Mouse (Mus musculus) cerebellum, postnatal 4 days (tissue): ENCODE data around the gene Helz2.
A peak's percentile ranks its signal among the peaks of the same experiment; 100 is the strongest.

Experiments
- DNase-seq, 2 experiments: peaks; one replicate each; pipeline ENCODE4 v3.0.0; 2022; ENCODE audit warnings: low spot score in 2 of 2, mixed read lengths in 1 of 2

Helz2 gene

GRCm38 (mm10) chr2:181238091-181238610, 3.7 kb downstream of the Helz2 start:
- peak in 1 of 2 experiments; percentile 55 for DNase-seq

GRCm38 (mm10) chr2:181237251-181238014, 4.4 kb downstream of the Helz2 start:
- no peak for DNase-seq

- no peak for DNase-seq
Measured at GRCm38 (mm10) chr2:181235681-181236566, 5.9 kb downstream of the Helz2 start.

GRCm38 (mm10) chr2:181234680-181235079, 7.1 kb downstream of the Helz2 start:
- no peak for DNase-seq

- no peak for DNase-seq
Measured at GRCm38 (mm10) chr2:181233443-181233842, 8.4 kb downstream of the Helz2 start.

- no peak for DNase-seq
Measured at GRCm38 (mm10) chr2:181231171-181231570, 10.7 kb downstream of the Helz2 start.

GRCm38 (mm10) chr2:181228335-181228734, 13.5 kb downstream of the Helz2 start:
- no peak for DNase-seq

- no peak for DNase-seq
Measured at GRCm38 (mm10) chr2:181227122-181227521, 14.7 kb downstream of the Helz2 start.

- no peak for DNase-seq
Measured at GRCm38 (mm10) chr2:181224994-181225393, 16.8 kb downstream of the Helz2 start.

- DNase-seq, result no peak
Measured at GRCm38 (mm10) chr2:181220361-181220760, 21.5 kb downstream of the Helz2 start.

GRCm38 (mm10) chr2:181219538-181220216, 22.1 kb downstream of the Helz2 start, which contains the start of gene Fndc11:
Fndc11 (plus strand) TSS chr2:181220013.
- peak in 1 of 2 experiments; percentile 48 for DNase-seq

- no peak for DNase-seq
Measured at GRCm38 (mm10) chr2:181218881-181219485, 22.8 kb downstream of the Helz2 start.

GRCm38 (mm10) chr2:181216037-181216436, 25.8 kb downstream of the Helz2 start:
- DNase-seq, result no peak

- DNase-seq, result no peak
Measured at GRCm38 (mm10) chr2:181213021-181213445, 28.8 kb downstream of the Helz2 start, which contains the start of gene Srms. Srms (minus strand) TSS chr2:181213185.

GRCm38 (mm10) chr2:181212389-181213020, 29.3 kb downstream of the Helz2 start:
- DNase-seq, result no peak

- DNase-seq, result no peak
Measured at GRCm38 (mm10) chr2:181206118-181206517, 35.7 kb downstream of the Helz2 start.

- no peak for DNase-seq
Measured at GRCm38 (mm10) chr2:181205678-181206077, 36.1 kb downstream of the Helz2 start.

- no peak for DNase-seq
Measured at GRCm38 (mm10) chr2:181202886-181203285, 38.9 kb downstream of the Helz2 start.

GRCm38 (mm10) chr2:181202422-181202821, 39.4 kb downstream of the Helz2 start, which contains the start of gene Ptk6:
Ptk6 (minus strand) TSS chr2:181202789.
- DNase-seq, result no peak

GRCm38 (mm10) chr2:181201606-181202005, 40.2 kb downstream of the Helz2 start:
- no peak for DNase-seq
